Mouse (Mus musculus) kidney, adult 11 months (tissue): ENCODE measurements around the gene Mylk4.

Source experiments
- DNase-seq: peaks from one replicate; pipeline ENCODE4 v3.0.0; 2022

Mylk4 gene

GRCm38 (mm10) chr13:32705315-32705714, 78.4 kb downstream of the Mylk4 start:
- DNase-seq: no peak

DNA sequence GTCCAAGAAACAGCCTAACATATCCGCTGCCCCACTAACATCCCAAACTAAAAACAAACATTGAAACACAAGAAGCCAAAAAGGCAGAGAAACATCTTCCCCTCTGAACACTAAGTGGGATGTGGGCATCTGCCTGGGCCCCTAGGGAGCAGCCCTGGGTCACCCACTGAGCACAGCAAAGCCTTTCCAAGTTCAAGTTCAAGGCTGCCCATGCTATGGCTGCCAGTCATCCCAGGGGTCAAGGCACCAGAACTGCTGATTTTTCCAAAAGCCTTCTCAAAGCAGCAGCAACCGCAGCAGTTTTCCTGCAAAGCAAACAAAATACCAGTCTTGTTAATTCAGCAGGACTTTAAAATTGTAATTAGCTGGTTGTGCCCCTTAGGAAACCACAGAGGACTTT, 78.8 kb downstream of the Mylk4 start:
- no peak for DNase-seq

GRCm38 (mm10) chr13:32701564-32701963, 82.2 kb downstream of the Mylk4 start:
- DNase-seq: no peak

GRCm38 (mm10) chr13:32699376-32699775, 84.4 kb downstream of the Mylk4 start:
- no peak for DNase-seq

- DNase-seq: no peak
Observed at GRCm38 (mm10) chr13:32698956-32699355, 84.8 kb downstream of the Mylk4 start.

DNA sequence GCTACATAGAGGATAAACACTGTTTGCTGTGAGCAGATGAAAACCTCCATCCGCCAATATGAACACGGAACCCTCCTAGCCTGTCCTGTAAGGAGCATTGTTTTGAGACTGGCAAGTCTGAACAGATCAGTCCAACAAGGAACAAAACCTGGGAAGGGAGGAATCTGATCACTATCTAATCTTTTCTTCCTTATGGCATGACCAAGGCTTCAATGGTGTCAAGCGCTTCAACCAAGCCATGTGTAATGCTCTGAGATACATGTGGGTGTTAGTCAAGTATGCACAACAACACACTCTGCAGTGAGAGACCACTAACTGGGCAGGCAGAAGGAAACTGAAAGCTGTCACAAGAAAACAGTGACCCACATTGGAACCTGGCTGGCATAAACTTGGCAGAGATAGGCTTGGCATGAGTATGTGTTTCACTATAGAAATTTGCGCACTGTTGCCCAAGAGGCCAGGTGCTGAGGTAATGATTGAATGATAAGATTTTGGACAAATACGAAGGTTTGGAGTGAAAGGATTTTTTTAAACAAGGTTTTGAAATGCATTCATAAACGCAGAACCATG, 89.8 kb downstream of the Mylk4 start:
- DNase-seq: no peak

GRCm38 (mm10) chr13:32692563-32692962, 91.2 kb downstream of the Mylk4 start:
- DNase-seq: no peak

- DNase-seq: no peak
Observed at GRCm38 (mm10) chr13:32690279-32690678, 93.5 kb downstream of the Mylk4 start.

- DNase-seq: peak; percentile 11
Observed at GRCm38 (mm10) chr13:32680868-32681515, 102.8 kb downstream of the Mylk4 start.

DNA sequence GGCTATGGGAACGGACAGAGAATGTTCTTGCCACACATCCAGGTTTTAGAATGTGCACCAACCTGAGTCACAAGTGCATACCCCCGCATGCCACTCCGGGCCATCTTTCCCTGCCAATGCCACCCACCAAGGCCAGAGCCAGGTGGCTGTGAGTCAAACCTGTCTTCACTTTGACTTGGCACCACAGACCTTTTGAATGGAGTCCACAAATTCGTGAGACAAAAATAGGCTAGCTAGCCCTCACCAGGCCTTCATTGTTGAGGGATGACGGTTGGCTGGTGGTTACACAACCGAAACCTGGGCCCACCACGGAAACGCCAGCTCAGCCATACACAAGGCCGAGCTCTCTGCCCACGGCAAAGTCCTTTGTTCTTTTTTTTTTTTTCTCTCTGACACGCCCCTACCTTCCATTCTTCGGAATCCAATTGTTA, 103.6 kb downstream of the Mylk4 start:
- no peak for DNase-seq

- DNase-seq: no peak
Observed at GRCm38 (mm10) chr13:32678998-32679397, 104.8 kb downstream of the Mylk4 start.

GRCm38 (mm10) chr13:32670782-32671181, 113.0 kb downstream of the Mylk4 start:
- no peak for DNase-seq

GRCm38 (mm10) chr13:32668296-32668695, 115.5 kb downstream of the Mylk4 start:
- DNase-seq: no peak

GRCm38 (mm10) chr13:32667386-32667785, 116.4 kb downstream of the Mylk4 start:
- no peak for DNase-seq

DNA sequence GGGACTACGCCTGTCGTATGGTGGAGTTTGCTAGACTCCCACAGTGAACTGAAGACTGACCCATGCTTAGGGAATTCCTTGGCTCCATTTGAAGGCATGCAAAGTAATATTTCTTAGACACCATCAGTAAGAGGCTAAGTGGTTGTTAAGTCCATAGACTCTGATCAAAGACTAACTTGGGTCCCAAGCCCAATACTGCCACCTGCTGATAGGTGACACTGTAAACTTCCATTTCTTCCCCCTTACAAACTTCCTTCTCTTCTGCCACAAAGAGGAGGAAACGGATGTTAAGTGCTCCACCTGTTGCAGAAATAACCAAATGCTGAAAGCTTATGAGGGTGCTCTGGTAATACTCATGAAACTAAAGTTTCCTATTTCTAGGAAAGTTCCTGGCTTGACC, 121.7 kb downstream of the Mylk4 start:
- DNase-seq: no peak

DNA sequence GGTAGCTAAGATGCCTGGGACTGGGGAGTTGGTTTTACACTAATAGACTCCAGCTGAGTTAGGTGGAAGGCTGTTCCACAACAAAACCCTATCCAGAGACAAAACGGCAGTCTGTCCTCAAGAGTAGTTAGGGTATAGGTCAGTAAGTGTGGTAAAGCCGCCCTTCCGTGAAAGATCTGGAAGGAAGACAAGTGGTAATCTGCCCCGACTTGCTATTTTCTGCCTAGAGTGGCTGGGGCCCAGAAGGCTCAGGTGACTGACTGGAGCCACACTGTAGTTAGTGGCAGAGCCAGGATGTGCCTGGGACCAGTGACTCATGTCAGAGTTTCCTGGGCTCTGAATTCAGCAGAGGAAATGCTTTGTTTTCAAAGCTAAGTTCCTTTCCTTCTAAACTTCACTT, 123.5 kb downstream of the Mylk4 start:
- DNase-seq: no peak

GRCm38 (mm10) chr13:32659271-32659670, 124.5 kb downstream of the Mylk4 start:
- no peak for DNase-seq

- no peak for DNase-seq
Observed at GRCm38 (mm10) chr13:32657583-32657982, 126.2 kb downstream of the Mylk4 start.
